Mouse (Mus musculus): ENCODE results near the gene Ate1.

DNA sequence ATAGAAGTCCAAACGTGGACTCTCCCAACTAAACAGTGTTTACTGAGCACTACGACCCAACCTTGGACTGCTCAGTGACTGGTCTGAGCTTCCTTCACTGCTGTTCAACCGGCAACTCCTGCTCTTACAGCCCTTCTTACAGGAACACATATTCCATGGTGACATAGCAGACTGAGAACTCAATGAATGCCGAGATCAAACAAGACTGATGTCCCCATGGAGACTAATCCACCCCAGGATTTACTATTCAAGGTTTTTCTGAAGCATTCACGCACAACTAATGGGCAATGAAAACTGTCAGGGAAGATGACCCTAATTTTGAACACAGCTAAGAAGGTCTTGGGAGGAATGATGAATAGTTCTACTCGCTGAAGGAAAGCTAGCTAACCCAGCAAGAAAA is 47.5 kb downstream of the Ate1 start:
- TF ChIP-seq POLR2A (IDR thresholded peaks at IDR 0.05; ENCODE audit: borderline replicate concordance, extremely low read depth, insufficient read depth, insufficient read length, poor library complexity, severe bottlenecking): no peak
- no peak for TF ChIP-seq CTCF (IDR thresholded peaks at IDR 0.05; ENCODE audit: borderline replicate concordance, extremely low read depth, insufficient read depth, insufficient read length)

Measured in brain, embryonic 14.5 days (tissue).